Mouse (Mus musculus): ENCODE measurements around the gene Arf1. TPM values are rescaled to one million over a fixed set of nuclear protein-coding genes. Genes with fewer than 3 reads are reported as not detected.

Arf1 gene
- polyA plus RNA-seq, 1 experiment from 2014 or later: 590 TPM

GRCm38 (mm10) chr11:59176921-59177320 is 51.1 kb downstream of the Arf1 start:
- no peak overlapping the region for H3K9ac ChIP-seq
- H3K9me3 ChIP-seq (replicated peaks): no peaks in the 10 kb centered on the region
- no peak for ATAC-seq (ENCODE audit: low FRiP score)
- peaks cover 59% of the 10 kb centered on the region for H3K27me3 ChIP-seq
- H3K4me2 ChIP-seq (replicated peaks): peak overlapping the region; percentile 21; the same call in 1 of the 2 replicates
- peak overlapping the region; percentile 10 for H3K4me3 ChIP-seq
- no peak overlapping the region for H3K27ac ChIP-seq
- WGBS: 9% methylated on average over 34 of the region's 34 CpGs
- H3K36me3 ChIP-seq: no peaks in the 10 kb centered on the region
- H3K4me1 ChIP-seq: peaks cover 5% of the 10 kb centered on the region

GRCm38 (mm10) chr11:59176475-59176874 is 51.6 kb downstream of the Arf1 start:
- Histone ChIP-seq H3K36me3 (no peaks in the 10 kb centered on the region), H3K4me2 (replicated peaks) (peak overlapping the region; percentile 21), H3K27ac (no peak overlapping the region), H3K9ac (no peak overlapping the region), H3K4me3 (peak overlapping the region; percentile 10), H3K4me1 (peaks cover 5% of the 10 kb centered on the region), H3K27me3 (peaks cover 63% of the 10 kb centered on the region), H3K9me3 (replicated peaks) (no peaks in the 10 kb centered on the region)
- no peak for ATAC-seq (ENCODE audit: low FRiP score)
- WGBS: 6% methylated on average over 47 of the region's 48 CpGs

- H3K27me3 ChIP-seq: peaks cover 66% of the 10 kb centered on the region
- no peak overlapping the region for H3K9ac ChIP-seq
- no peak overlapping the region for H3K27ac ChIP-seq
- H3K4me3 ChIP-seq: no peak overlapping the region
- no peaks in the 10 kb centered on the region for H3K9me3 ChIP-seq (replicated peaks)
- peaks cover 5% of the 10 kb centered on the region for H3K4me1 ChIP-seq
- no peaks in the 10 kb centered on the region for H3K36me3 ChIP-seq
- no peak for ATAC-seq (ENCODE audit: low FRiP score)
- no peak overlapping the region for H3K4me2 ChIP-seq (replicated peaks)
- 49% methylated on average over 6 of the region's 6 CpGs for WGBS
Observed at GRCm38 (mm10) chr11:59174189-59174838, 53.8 kb downstream of the Arf1 start.

- no peaks in the 10 kb centered on the region for H3K4me1 ChIP-seq
- no peak overlapping the region for H3K27ac ChIP-seq
- H3K9ac ChIP-seq: no peak overlapping the region
- 64% methylated on average over 4 of the region's 4 CpGs for WGBS
- peaks cover 30% of the 10 kb centered on the region for H3K27me3 ChIP-seq
- H3K36me3 ChIP-seq: no peaks in the 10 kb centered on the region
- no peak for ATAC-seq (ENCODE audit: low FRiP score)
- no peak overlapping the region for H3K4me3 ChIP-seq
- H3K4me2 ChIP-seq (replicated peaks): no peak overlapping the region
- H3K9me3 ChIP-seq (replicated peaks): no peaks in the 10 kb centered on the region
Observed at GRCm38 (mm10) chr11:59170549-59170948, 57.5 kb downstream of the Arf1 start.

- no peaks in the 10 kb centered on the region for H3K4me1 ChIP-seq
- ATAC-seq (ENCODE audit: low FRiP score): no peak
- no peak overlapping the region for H3K4me3 ChIP-seq
- WGBS: 77% methylated on average over 3 of the region's 3 CpGs
- peaks cover 23% of the 10 kb centered on the region for H3K27me3 ChIP-seq
- H3K27ac ChIP-seq: no peak overlapping the region
- no peak overlapping the region for H3K4me2 ChIP-seq (replicated peaks)
- no peaks in the 10 kb centered on the region for H3K36me3 ChIP-seq
- H3K9ac ChIP-seq: no peak overlapping the region
- no peaks in the 10 kb centered on the region for H3K9me3 ChIP-seq (replicated peaks)
Observed at GRCm38 (mm10) chr11:59169807-59170206, 58.3 kb downstream of the Arf1 start.

GRCm38 (mm10) chr11:59165616-59166241 is 62.3 kb downstream of the Arf1 start:
- Histone ChIP-seq H3K27me3 (no peaks in the 10 kb centered on the region; the same call in none of the 2 replicates), H3K27ac (no peak overlapping the region), H3K4me3 (no peak overlapping the region), H3K9ac (no peak overlapping the region), H3K36me3 (no peaks in the 10 kb centered on the region), H3K9me3 (replicated peaks) (no peaks in the 10 kb centered on the region), H3K4me1 (peaks cover 19% of the 10 kb centered on the region), H3K4me2 (replicated peaks) (no peak overlapping the region)
- no peak for ATAC-seq (ENCODE audit: low FRiP score)
- WGBS: 51% methylated on average over 2 of the region's 2 CpGs

GRCm38 (mm10) chr11:59164384-59164783 is 63.7 kb downstream of the Arf1 start:
- Histone ChIP-seq H3K27me3 (no peaks in the 10 kb centered on the region; the same call in 1 of the 2 replicates), H3K36me3 (no peaks in the 10 kb centered on the region), H3K9me3 (replicated peaks) (no peaks in the 10 kb centered on the region), H3K9ac (no peak overlapping the region), H3K4me2 (replicated peaks) (peak overlapping the region; percentile 60), H3K4me3 (peak overlapping the region; percentile 71; the same call in 1 of the 2 replicates), H3K27ac (peak overlapping the region; percentile 98; the same call in 1 of the 2 replicates), H3K4me1 (peaks cover 19% of the 10 kb centered on the region)
- ATAC-seq (ENCODE audit: low FRiP score): no peak
- 90% methylated on average over 9 of the region's 9 CpGs for WGBS

- Histone ChIP-seq H3K36me3 (0 out of 2 replicates have a peak, but pooled peaks cover 3% of the 10 kb centered on the region), H3K27ac (peak within 1 kb of the TSS; percentile 98), H3K27me3 (no peaks in the 10 kb centered on the region; the same call in 1 of the 2 replicates), H3K4me1 (peaks cover 19% of the 10 kb centered on the region), H3K4me3 (peak within 1 kb of the TSS; percentile 71), H3K9ac (peak within 1 kb of the TSS; percentile 88), H3K9me3 (replicated peaks) (no peaks in the 10 kb centered on the region), H3K4me2 (replicated peaks) (peak within 1 kb of the TSS; percentile 60)
- 3% methylated on average over 67 of the region's 68 CpGs for WGBS
- peak; percentile 97 for ATAC-seq (ENCODE audit: low FRiP score)
Observed at GRCm38 (mm10) chr11:59163255-59164236, 64.5 kb downstream of the Arf1 start, which contains the start of gene Iba57. Gene Iba57 (minus strand): TSS chr11:59163739.

- no peak; the same call in 1 of the 2 replicates for ATAC-seq (ENCODE audit: low FRiP score)
- WGBS: 64% methylated on average over 9 of the region's 9 CpGs
Observed at GRCm38 (mm10) chr11:59162443-59163254, 65.4 kb downstream of the Arf1 start.

More at GRCm38 (mm10) chr11:59162443-59163254, 65.4 kb downstream of the Arf1 start:
- peaks cover 12% of the 10 kb centered on the region; the same call in 1 of the 2 replicates for H3K36me3 ChIP-seq
- H3K9ac ChIP-seq: peak overlapping the region; percentile 88; the same call in 1 of the 2 replicates
- H3K4me1 ChIP-seq: peaks cover 19% of the 10 kb centered on the region
- peak overlapping the region; percentile 60 for H3K4me2 ChIP-seq (replicated peaks)
- peak overlapping the region; percentile 71 for H3K4me3 ChIP-seq
- H3K9me3 ChIP-seq (replicated peaks): no peaks in the 10 kb centered on the region
- no peaks in the 10 kb centered on the region for H3K27me3 ChIP-seq
- H3K27ac ChIP-seq: peak overlapping the region; percentile 98; the same call in 1 of the 2 replicates

Measured in hindbrain, embryonic 12.5 days (tissue).